Mouse (Mus musculus) embryonic fibroblast, embryonic 13.5 days (primary cell): Measurements from ENCODE around the gene Ncs1.

Source experiments
- CTCF ChIP-seq: IDR thresholded peaks from 2 replicates; pipeline ENCODE4 v1.5.1; 2011; ENCODE audit warnings: mild to moderate bottlenecking, control low read depth, low read length, moderate library complexity, borderline replicate concordance; ENCODE audit not compliant: insufficient read depth
- POLR2A ChIP-seq: IDR thresholded peaks from 2 replicates; pipeline ENCODE4 v1.6.1; 2011; ENCODE audit warnings: low read depth, mild to moderate bottlenecking, control low read depth, low read length, moderate library complexity

GRCm38 (mm10) chr2:31219470-31219869 lies 26.2 kb upstream of the Ncs1 start:
- no peak for TF ChIP-seq CTCF
- no peak for TF ChIP-seq POLR2A
